Mouse (Mus musculus): ENCODE measurements around the gene Gm39115. TPM values are rescaled to one million over a fixed set of nuclear protein-coding genes. Genes with fewer than 3 reads are reported as not detected.

Gene Gm39115
- polyA plus RNA-seq, 1 experiment from 2014 or later, result not detected

- Histone ChIP-seq H3K36me3 (no peaks in the 10 kb centered on the region), H3K4me3 (peak overlapping the region; percentile 71), H3K9ac (peak overlapping the region; percentile 62), H3K4me1 (peaks cover 24% of the 10 kb centered on the region), H3K9me3 (no peaks in the 10 kb centered on the region), H3K4me2 (peak overlapping the region; percentile 93), H3K27ac (no peak overlapping the region), H3K27me3 (peaks cover 98% of the 10 kb centered on the region)
- 0 out of 2 replicates have a peak, but pooled peaks have one; percentile 12 for ATAC-seq (ENCODE audit: insufficient number of reproducible peaks, low FRiP score, low TSS enrichment, low read depth)
- WGBS, result under 1% methylated on average over 89 of the region's 89 CpGs
Measured at GRCm38 (mm10) chr7:142094301-142095143, 41.3 kb downstream of the Gm39115 start.

GRCm38 (mm10) chr7:142093696-142094240 is 42.1 kb downstream of the Gm39115 start:
- peaks cover 31% of the 10 kb centered on the region for H3K4me1 ChIP-seq
- H3K36me3 ChIP-seq, result no peaks in the 10 kb centered on the region
- H3K4me3 ChIP-seq, result peak overlapping the region; percentile 71
- no peak for ATAC-seq (ENCODE audit: insufficient number of reproducible peaks, low FRiP score, low TSS enrichment, low read depth)
- H3K9me3 ChIP-seq, result no peaks in the 10 kb centered on the region
- WGBS, result 27% methylated on average over 6 of the region's 6 CpGs
- peak overlapping the region; percentile 93 for H3K4me2 ChIP-seq
- no peak overlapping the region for H3K9ac ChIP-seq
- H3K27ac ChIP-seq, result no peak overlapping the region
- peaks cover 99% of the 10 kb centered on the region for H3K27me3 ChIP-seq

GRCm38 (mm10) chr7:142092991-142093390 is 42.8 kb downstream of the Gm39115 start:
- 0 out of 2 replicates have a peak overlapping the region, but pooled peaks have one; percentile 8 for H3K4me2 ChIP-seq
- no peak overlapping the region for H3K4me3 ChIP-seq
- H3K27me3 ChIP-seq, result peaks cover 97% of the 10 kb centered on the region
- H3K36me3 ChIP-seq, result no peaks in the 10 kb centered on the region
- no peaks in the 10 kb centered on the region for H3K9me3 ChIP-seq
- ATAC-seq (ENCODE audit: insufficient number of reproducible peaks, low FRiP score, low TSS enrichment, low read depth), result no peak
- H3K27ac ChIP-seq, result no peak overlapping the region
- 30% methylated on average over 1 of the region's 1 CpGs for WGBS
- peaks cover 33% of the 10 kb centered on the region for H3K4me1 ChIP-seq
- no peak overlapping the region for H3K9ac ChIP-seq

DNA sequence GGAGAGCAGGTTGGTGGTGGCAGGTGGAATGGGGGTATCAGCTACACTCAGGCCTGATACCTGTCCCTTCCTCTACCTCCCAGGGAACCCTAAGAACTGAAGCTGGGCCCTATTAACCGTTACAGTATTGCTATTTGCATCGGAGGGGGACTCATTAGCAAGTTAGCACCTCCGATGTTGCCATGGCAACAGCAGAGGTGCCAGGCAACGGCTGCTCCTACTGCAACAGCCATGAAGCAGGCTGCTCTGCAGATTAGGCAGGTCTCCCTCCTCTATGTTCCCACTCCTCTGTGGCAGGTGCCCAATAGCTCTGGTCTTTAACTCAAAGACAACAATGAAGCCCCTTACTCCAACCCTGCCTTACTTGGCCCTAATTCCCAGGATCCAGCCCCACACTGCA is 44.0 kb downstream of the Gm39115 start:
- Histone ChIP-seq H3K9ac (no peak overlapping the region), H3K4me2 (no peak overlapping the region)
- no peak for ATAC-seq (ENCODE audit: insufficient number of reproducible peaks, low FRiP score, low TSS enrichment, low read depth)

GRCm38 (mm10) chr7:142089648-142090447 is 46.0 kb downstream of the Gm39115 start:
- no peaks in the 10 kb centered on the region; the same call in 1 of the 2 replicates for H3K36me3 ChIP-seq
- peaks cover 30% of the 10 kb centered on the region for H3K4me1 ChIP-seq
- peaks cover 88% of the 10 kb centered on the region for H3K27me3 ChIP-seq
- no peak overlapping the region for H3K27ac ChIP-seq
- no peak for ATAC-seq (ENCODE audit: insufficient number of reproducible peaks, low FRiP score, low TSS enrichment, low read depth)
- no peaks in the 10 kb centered on the region for H3K9me3 ChIP-seq
- WGBS, result 66% methylated on average over 17 of the region's 17 CpGs
- no peak overlapping the region for H3K9ac ChIP-seq
- no peak overlapping the region for H3K4me2 ChIP-seq
- H3K4me3 ChIP-seq, result no peak overlapping the region

More for the DNA sequence above, 44.0 kb downstream of the Gm39115 start:
- no peak overlapping the region for H3K4me3 ChIP-seq
- no peaks in the 10 kb centered on the region for H3K36me3 ChIP-seq
- H3K27ac ChIP-seq, result no peak overlapping the region
- 1% methylated on average over 4 of the region's 4 CpGs for WGBS
- H3K9me3 ChIP-seq, result no peaks in the 10 kb centered on the region
- H3K27me3 ChIP-seq, result peaks cover 97% of the 10 kb centered on the region
- peaks cover 33% of the 10 kb centered on the region for H3K4me1 ChIP-seq

GRCm38 (mm10) chr7:142088886-142089285 is 46.9 kb downstream of the Gm39115 start:
- Histone ChIP-seq H3K4me3 (no peak overlapping the region), H3K9ac (no peak overlapping the region), H3K27ac (no peak overlapping the region), H3K36me3 (no peaks in the 10 kb centered on the region; the same call in 1 of the 2 replicates), H3K9me3 (no peaks in the 10 kb centered on the region), H3K27me3 (peaks cover 88% of the 10 kb centered on the region), H3K4me1 (peaks cover 33% of the 10 kb centered on the region), H3K4me2 (no peak overlapping the region)
- ATAC-seq (ENCODE audit: insufficient number of reproducible peaks, low FRiP score, low TSS enrichment, low read depth), result no peak
- under 1% methylated on average over 5 of the region's 5 CpGs for WGBS

GRCm38 (mm10) chr7:142087069-142087652 is 48.7 kb downstream of the Gm39115 start:
- ATAC-seq (ENCODE audit: insufficient number of reproducible peaks, low FRiP score, low TSS enrichment, low read depth), result no peak
- Histone ChIP-seq H3K9ac (no peak overlapping the region), H3K4me2 (no peak overlapping the region), H3K27ac (no peak overlapping the region), H3K4me3 (no peak overlapping the region), H3K36me3 (peaks cover 6% of the 10 kb centered on the region; the same call in 1 of the 2 replicates), H3K9me3 (no peaks in the 10 kb centered on the region), H3K27me3 (peaks cover 89% of the 10 kb centered on the region), H3K4me1 (peaks cover 41% of the 10 kb centered on the region)
- 85% methylated on average over 1 of the region's 1 CpGs for WGBS

DNA sequence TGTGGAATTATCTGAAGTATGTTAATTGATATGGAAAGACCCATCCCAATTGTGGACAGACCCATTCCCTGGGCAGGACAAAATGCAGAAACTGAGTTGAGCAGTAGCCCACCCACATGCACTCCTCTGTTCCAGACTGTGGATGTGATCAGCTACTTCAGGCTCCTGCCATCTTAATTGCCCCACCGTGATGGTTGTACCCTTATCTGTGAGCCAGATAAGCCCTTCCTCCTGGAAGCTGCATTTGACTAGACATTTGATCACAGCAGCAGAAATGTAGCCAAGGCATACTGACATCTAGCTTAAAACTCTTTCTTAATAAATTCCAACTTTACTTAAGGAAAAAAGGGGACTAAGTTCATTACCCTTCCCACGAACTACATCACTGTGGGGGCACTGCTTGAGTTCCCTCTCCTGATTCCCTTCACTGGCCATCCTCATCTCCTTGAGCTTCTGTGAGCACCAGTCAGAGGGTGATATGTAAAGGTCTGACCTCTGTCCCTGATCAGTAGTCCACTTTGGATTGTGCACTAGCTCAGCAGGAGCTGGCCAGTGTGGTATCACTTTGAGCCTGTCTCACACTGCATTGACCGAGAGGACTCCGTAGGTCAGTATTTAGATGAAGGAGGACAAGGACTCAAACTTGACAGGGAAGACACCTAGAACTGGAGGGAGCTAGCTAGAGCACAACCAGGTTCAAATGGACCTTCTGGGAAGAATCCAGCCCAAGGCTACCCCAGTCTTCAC is 49.5 kb downstream of the Gm39115 start:
- Histone ChIP-seq H3K4me1 (peaks cover 46% of the 10 kb centered on the region), H3K36me3 (peaks cover 6% of the 10 kb centered on the region; the same call in 1 of the 2 replicates), H3K27ac (no peak overlapping the region), H3K9ac (no peak overlapping the region), H3K4me3 (no peak overlapping the region), H3K9me3 (no peaks in the 10 kb centered on the region), H3K4me2 (no peak overlapping the region), H3K27me3 (peaks cover 89% of the 10 kb centered on the region)
- 83% methylated on average over 4 of the region's 4 CpGs for WGBS
- no peak for ATAC-seq (ENCODE audit: insufficient number of reproducible peaks, low FRiP score, low TSS enrichment, low read depth)

Other genes with a start within 250 kb of the Gm39115 start
- 47.5 and 50.3 TPM in 2 replicates for gene Tollip, start 217.5 kb downstream of the Gm39115 start, polyA plus RNA-seq (2015; fragmentation: Nextera tagmentation; extraction: Ambion mirVana)
- gene Brsk2, start 186.3 kb downstream of the Gm39115 start, polyA plus RNA-seq (2015; fragmentation: Nextera tagmentation; extraction: Ambion mirVana), result 0.55 and 0.95 TPM in 2 replicates
- 78.2 and 82.2 TPM in 2 replicates for gene Mob2, start 75.0 kb downstream of the Gm39115 start, polyA plus RNA-seq (2015; fragmentation: Nextera tagmentation; extraction: Ambion mirVana)
- gene Dusp8, start 40.2 kb downstream of the Gm39115 start, polyA plus RNA-seq (2015; fragmentation: Nextera tagmentation; extraction: Ambion mirVana), result 5.5 and 6.9 TPM in 2 replicates
- gene Gm45618, start 15.3 kb downstream of the Gm39115 start, polyA plus RNA-seq (2015; fragmentation: Nextera tagmentation; extraction: Ambion mirVana), result not detected in 2 replicates
- not detected in 2 replicates for gene Gm45337, start 8.6 kb upstream of the Gm39115 start, polyA plus RNA-seq (2015; fragmentation: Nextera tagmentation; extraction: Ambion mirVana)
- not detected in 2 replicates for gene Gm29735, start 21.1 kb upstream of the Gm39115 start, polyA plus RNA-seq (2015; fragmentation: Nextera tagmentation; extraction: Ambion mirVana)
- not detected in 2 replicates for gene Gm4553, start 29.7 kb upstream of the Gm39115 start, polyA plus RNA-seq (2015; fragmentation: Nextera tagmentation; extraction: Ambion mirVana)
- gene Krtap5-2, start 40.0 kb upstream of the Gm39115 start, polyA plus RNA-seq (2015; fragmentation: Nextera tagmentation; extraction: Ambion mirVana), result not detected in 2 replicates
- not detected in 2 replicates for gene Gm10153, start 54.4 kb upstream of the Gm39115 start, polyA plus RNA-seq (2015; fragmentation: Nextera tagmentation; extraction: Ambion mirVana)
- not detected in 2 replicates for gene Krtap5-3, start 65.3 kb upstream of the Gm39115 start, polyA plus RNA-seq (2015; fragmentation: Nextera tagmentation; extraction: Ambion mirVana)
- not detected in 2 replicates for gene Gm7579, start 75.8 kb upstream of the Gm39115 start, polyA plus RNA-seq (2015; fragmentation: Nextera tagmentation; extraction: Ambion mirVana)
- not detected in 2 replicates for gene Krtap5-5, start 93.9 kb upstream of the Gm39115 start, polyA plus RNA-seq (2015; fragmentation: Nextera tagmentation; extraction: Ambion mirVana)
- not detected in 2 replicates for gene Gm40460, start 105.0 kb upstream of the Gm39115 start, polyA plus RNA-seq (2015; fragmentation: Nextera tagmentation; extraction: Ambion mirVana)
- gene Gm2431, start 122.3 kb upstream of the Gm39115 start, polyA plus RNA-seq (2015; fragmentation: Nextera tagmentation; extraction: Ambion mirVana), result not detected in 2 replicates
- gene Gm4559, start 138.3 kb upstream of the Gm39115 start, polyA plus RNA-seq (2015; fragmentation: Nextera tagmentation; extraction: Ambion mirVana), result not detected in 2 replicates
- gene Krtap5-1, start 161.1 kb upstream of the Gm39115 start, polyA plus RNA-seq (2015; fragmentation: Nextera tagmentation; extraction: Ambion mirVana), result not detected in 2 replicates
- gene Krtap5-4, start 167.5 kb upstream of the Gm39115 start, polyA plus RNA-seq (2015; fragmentation: Nextera tagmentation; extraction: Ambion mirVana), result not detected in 2 replicates
- 4.0 and 4.6 TPM in 2 replicates for gene Ifitm10, start 237.7 kb upstream of the Gm39115 start, polyA plus RNA-seq (2015; fragmentation: Nextera tagmentation; extraction: Ambion mirVana)
- gene Gm49369, start 246.6 kb upstream of the Gm39115 start, polyA plus RNA-seq (2015; fragmentation: Nextera tagmentation; extraction: Ambion mirVana), result not detected in 2 replicates

Data from limb, embryonic 15.5 days (tissue).